Mouse (Mus musculus): ENCODE results near the gene Sptan1.
"Not testable (repeated sequence)": the region's sequence is repeated elsewhere in the genome, so short reads cannot be mapped to it uniquely, and the experiment has no call there.

Sptan1 gene

GRCm38 (mm10) chr2:29980661-29981060 is 15.3 kb downstream of the Sptan1 start:
- intact Hi-C loops (cut with DNase I) = no loop called here

GRCm38 (mm10) chr2:29991962-29992361 is 26.6 kb downstream of the Sptan1 start:
- intact Hi-C loops (cut with DNase I) = no loop called here

- intact Hi-C loops (cut with DNase I) = no loop called here
Observed at GRCm38 (mm10) chr2:30009101-30009500, 43.7 kb downstream of the Sptan1 start.

GRCm38 (mm10) chr2:30010840-30011281 is 45.5 kb downstream of the Sptan1 start:
- intact Hi-C loops (cut with DNase I) = no loop called here

- intact Hi-C loops (cut with DNase I) = no loop called here
Observed at GRCm38 (mm10) chr2:30014326-30014966, 49.1 kb downstream of the Sptan1 start.

GRCm38 (mm10) chr2:30025454-30025853 is 60.1 kb downstream of the Sptan1 start:
- intact Hi-C loops (cut with DNase I) = loop anchor here (5.0 kb wide), 1 partner anchor 38 kb away; no protein-coding TSS in a partner anchor

GRCm38 (mm10) chr2:30026997-30027396 is 61.6 kb downstream of the Sptan1 start:
- intact Hi-C loops (cut with DNase I) = loop anchor here (5.0 kb wide), 1 partner anchor 40 kb away; no protein-coding TSS in a partner anchor

- intact Hi-C loops (cut with DNase I) = no loop called here
Observed at GRCm38 (mm10) chr2:30032244-30032846, 67.0 kb downstream of the Sptan1 start.

GRCm38 (mm10) chr2:30032957-30033356 is 67.6 kb downstream of the Sptan1 start:
- intact Hi-C loops (cut with DNase I) = no loop called here

- intact Hi-C loops (cut with DNase I) = no loop called here
Observed at GRCm38 (mm10) chr2:30037762-30038161, 72.4 kb downstream of the Sptan1 start.

GRCm38 (mm10) chr2:30038370-30038769 is 73.0 kb downstream of the Sptan1 start:
- intact Hi-C loops (cut with DNase I) = no loop called here

GRCm38 (mm10) chr2:30039687-30040086 is 74.3 kb downstream of the Sptan1 start:
- intact Hi-C loops (cut with DNase I) = no loop called here

- intact Hi-C loops (cut with DNase I) = loop anchor here (2.0 kb wide), 1 partner anchor 54 kb away; no protein-coding TSS in a partner anchor
Observed at GRCm38 (mm10) chr2:30042445-30042844, 77.1 kb downstream of the Sptan1 start.

GRCm38 (mm10) chr2:30044550-30044949 is 79.2 kb downstream of the Sptan1 start:
- intact Hi-C loops (cut with DNase I) = no loop called here

GRCm38 (mm10) chr2:30047127-30047526 is 81.8 kb downstream of the Sptan1 start:
- intact Hi-C loops (cut with DNase I) = no loop called here

- intact Hi-C loops (cut with DNase I) = no loop called here
Observed at GRCm38 (mm10) chr2:30048101-30048501, 82.7 kb downstream of the Sptan1 start.

- intact Hi-C loops (cut with DNase I) = no loop called here
Observed at GRCm38 (mm10) chr2:30048699-30049388, 83.5 kb downstream of the Sptan1 start, which contains the start of gene Wdr34. Wdr34 (minus strand) TSS chr2:30048881.

GRCm38 (mm10) chr2:30049831-30050230 is 84.5 kb downstream of the Sptan1 start:
- intact Hi-C loops (cut with DNase I) = no loop called here

GRCm38 (mm10) chr2:30051992-30052761 is 86.8 kb downstream of the Sptan1 start:
- intact Hi-C loops (cut with DNase I) = no loop called here

- intact Hi-C loops (cut with DNase I) = not testable (repeated sequence)
Observed at GRCm38 (mm10) chr2:30055310-30055709, 90.0 kb downstream of the Sptan1 start.

- intact Hi-C loops (cut with DNase I) = no loop called here
Observed at GRCm38 (mm10) chr2:30056736-30057135, 91.4 kb downstream of the Sptan1 start.

Data from adrenal gland (tissue).